Mouse (Mus musculus) heart, embryonic 15.5 days (tissue): ENCODE data around the gene Cdca4. TPM values are rescaled to one million over a fixed set of nuclear protein-coding genes. Genes with fewer than 3 reads are reported as not detected.

Experiments used
- ATAC-seq: fragments of 200-750 bp; cut with Nextera tagmentation; replicated peaks from 2 replicates; pipeline ENCODE4 v1.8.0; 2017; ENCODE audit warnings: low read depth, moderate TSS enrichment; ENCODE audit not compliant: insufficient number of reproducible peaks, insufficient read depth, low FRiP score
- H3K27ac ChIP-seq: fragments of 300-500 bp; sonication (generic); 2 replicates; pipeline ENCODE4 v1.5.1; 2015; ENCODE audit warnings: mild to moderate bottlenecking, inconsistent platforms
- H3K27me3 ChIP-seq: fragments of 300-500 bp; sonication (generic); 2 replicates; pipeline ENCODE4 v1.6.1; 2015; ENCODE audit warnings: inconsistent platforms
- H3K36me3 ChIP-seq: fragments of 300-500 bp; sonication (generic); 2 replicates; pipeline ENCODE4 v1.6.1; 2015; ENCODE audit warnings: mild to moderate bottlenecking, inconsistent platforms
- H3K4me1 ChIP-seq: fragments of 300-500 bp; sonication (generic); replicated peaks from 2 replicates; pipeline ENCODE4 v1.6.1; 2015; ENCODE audit warnings: inconsistent platforms
- H3K4me2 ChIP-seq: fragments of 300-500 bp; sonication (generic); 2 replicates; pipeline ENCODE4 v1.6.1; 2015; ENCODE audit warnings: inconsistent platforms, mild to moderate bottlenecking, moderate library complexity
- H3K4me3 ChIP-seq: fragments of 300-500 bp; sonication (generic); 2 replicates; pipeline ENCODE4 v1.5.1; 2015; ENCODE audit warnings: mild to moderate bottlenecking, inconsistent platforms
- H3K9ac ChIP-seq: fragments of 300-500 bp; sonication (generic); 2 replicates; pipeline ENCODE4 v1.6.1; 2015; ENCODE audit warnings: mild to moderate bottlenecking, inconsistent platforms
- H3K9me3 ChIP-seq: fragments of 300-500 bp; sonication (generic); replicated peaks from 2 replicates; pipeline ENCODE4 v1.6.1; 2016; ENCODE audit warnings: inconsistent platforms
- WGBS: fragments of 180-500 bp; shearing (Covaris S2); methylation state at CpG from one replicate; pipeline ENCODE4 v1.1.7; 2015; ENCODE audit warnings: mixed read lengths; 5-methylcytosine and 5-hydroxymethylcytosine counted together
- polyA plus RNA-seq: library from polyadenylated mRNA; unstranded; fragments of >200 nt; fragmentation: Nextera tagmentation; extraction: Ambion mirVana; gene quantifications from 2 replicates; pipeline ENCODE4 v1.2.1, GENCODE M21; 2015

Gene Cdca4
- polyA plus RNA-seq, 1 experiment from 2014 or later: 34.6 TPM

- peak overlapping the region; percentile 46; the same call in 1 of the 2 replicates for H3K27ac ChIP-seq
- H3K4me1 ChIP-seq: peaks cover 53% of the 10 kb centered on the region
- peaks cover 6% of the 10 kb centered on the region for H3K27me3 ChIP-seq
- peak overlapping the region; percentile 31; the same call in 1 of the 2 replicates for H3K9ac ChIP-seq
- no peaks in the 10 kb centered on the region for H3K9me3 ChIP-seq
- no peaks in the 10 kb centered on the region for H3K36me3 ChIP-seq
- H3K4me3 ChIP-seq: peak overlapping the region; percentile 82
- ATAC-seq: 0 out of 2 replicates have a peak, but pooled peaks have one; percentile 1
- WGBS: 68% methylated on average over 5 of the region's 5 CpGs
- H3K4me2 ChIP-seq: peak overlapping the region; percentile 98
Measured at GRCm38 (mm10) chr12:112808212-112808586, 21.0 kb downstream of the Cdca4 start.

- Histone ChIP-seq H3K9me3 (no peaks in the 10 kb centered on the region), H3K27ac (no peak overlapping the region), H3K4me3 (no peak overlapping the region), H3K27me3 (peaks cover 10% of the 10 kb centered on the region), H3K4me1 (peaks cover 57% of the 10 kb centered on the region), H3K36me3 (no peaks in the 10 kb centered on the region), H3K4me2 (no peak overlapping the region), H3K9ac (peak overlapping the region; percentile 12; the same call in 1 of the 2 replicates)
- WGBS: 84% methylated on average over 4 of the region's 4 CpGs
- no peak for ATAC-seq
Measured at GRCm38 (mm10) chr12:112807796-112808195, 21.4 kb downstream of the Cdca4 start.

GRCm38 (mm10) chr12:112806044-112806443 is 23.2 kb downstream of the Cdca4 start:
- Histone ChIP-seq H3K9me3 (no peaks in the 10 kb centered on the region), H3K4me2 (no peak overlapping the region), H3K9ac (no peak overlapping the region), H3K4me1 (peaks cover 52% of the 10 kb centered on the region), H3K4me3 (no peak overlapping the region), H3K36me3 (no peaks in the 10 kb centered on the region), H3K27me3 (peaks cover 25% of the 10 kb centered on the region), H3K27ac (no peak overlapping the region)
- ATAC-seq: no peak
- WGBS: 55% methylated on average over 6 of the region's 6 CpGs

- H3K9ac ChIP-seq: no peak overlapping the region
- peaks cover 42% of the 10 kb centered on the region for H3K4me1 ChIP-seq
- H3K4me3 ChIP-seq: no peak overlapping the region
- H3K27ac ChIP-seq: no peak overlapping the region
- ATAC-seq: no peak
- H3K27me3 ChIP-seq: peaks cover 32% of the 10 kb centered on the region
- 37% methylated on average over 13 of the region's 13 CpGs for WGBS
- H3K9me3 ChIP-seq: no peaks in the 10 kb centered on the region
- no peak overlapping the region for H3K4me2 ChIP-seq
- no peaks in the 10 kb centered on the region for H3K36me3 ChIP-seq
Measured at GRCm38 (mm10) chr12:112804046-112804445, 25.2 kb downstream of the Cdca4 start.

GRCm38 (mm10) chr12:112802917-112803316 is 26.3 kb downstream of the Cdca4 start:
- H3K4me1 ChIP-seq: peaks cover 47% of the 10 kb centered on the region
- H3K36me3 ChIP-seq: no peaks in the 10 kb centered on the region
- H3K27me3 ChIP-seq: peaks cover 35% of the 10 kb centered on the region
- no peak overlapping the region for H3K27ac ChIP-seq
- H3K4me3 ChIP-seq: no peak overlapping the region
- 29% methylated on average over 3 of the region's 3 CpGs for WGBS
- no peak for ATAC-seq
- no peaks in the 10 kb centered on the region for H3K9me3 ChIP-seq
- peak overlapping the region; percentile 100 for H3K4me2 ChIP-seq
- H3K9ac ChIP-seq: no peak overlapping the region

GRCm38 (mm10) chr12:112801864-112802846 is 27.1 kb downstream of the Cdca4 start, which contains the start of gene Ahnak2:
Ahnak2 (minus strand) TSS chr12:112802657.
- Histone ChIP-seq H3K4me1 (peaks cover 54% of the 10 kb centered on the region), H3K27me3 (peaks cover 38% of the 10 kb centered on the region), H3K9me3 (no peaks in the 10 kb centered on the region), H3K4me3 (peak within 1 kb of the TSS; percentile 57), H3K4me2 (peak within 1 kb of the TSS; percentile 100), H3K9ac (peak within 1 kb of the TSS; percentile 52), H3K36me3 (no peaks in the 10 kb centered on the region), H3K27ac (no peak within 1 kb of the TSS)
- WGBS: 5% methylated on average over 61 of the region's 69 CpGs
- ATAC-seq: no peak

GRCm38 (mm10) chr12:112800476-112800875 is 28.7 kb downstream of the Cdca4 start:
- ATAC-seq: no peak

GRCm38 (mm10) chr12:112799237-112799970 is 29.8 kb downstream of the Cdca4 start:
- 76% methylated on average over 10 of the region's 10 CpGs for WGBS

More at GRCm38 (mm10) chr12:112800476-112800875, 28.7 kb downstream of the Cdca4 start:
- H3K9ac ChIP-seq: no peak overlapping the region
- H3K27ac ChIP-seq: no peak overlapping the region
- WGBS: 10% methylated on average over 4 of the region's 4 CpGs
- H3K4me2 ChIP-seq: no peak overlapping the region
- no peak overlapping the region for H3K4me3 ChIP-seq
- H3K4me1 ChIP-seq: peaks cover 69% of the 10 kb centered on the region
- no peaks in the 10 kb centered on the region for H3K9me3 ChIP-seq
- H3K27me3 ChIP-seq: peaks cover 34% of the 10 kb centered on the region
- no peaks in the 10 kb centered on the region for H3K36me3 ChIP-seq

GRCm38 (mm10) chr12:112798716-112799115 is 30.5 kb downstream of the Cdca4 start:
- Histone ChIP-seq H3K9me3 (no peaks in the 10 kb centered on the region), H3K36me3 (no peaks in the 10 kb centered on the region), H3K4me2 (no peak overlapping the region), H3K4me3 (no peak overlapping the region), H3K4me1 (peaks cover 78% of the 10 kb centered on the region), H3K27ac (no peak overlapping the region), H3K9ac (no peak overlapping the region), H3K27me3 (peaks cover 34% of the 10 kb centered on the region)
- ATAC-seq: no peak
- WGBS: 68% methylated on average over 5 of the region's 5 CpGs

More at GRCm38 (mm10) chr12:112799237-112799970, 29.8 kb downstream of the Cdca4 start:
- Histone ChIP-seq H3K36me3 (no peaks in the 10 kb centered on the region), H3K9ac (no peak overlapping the region), H3K4me2 (no peak overlapping the region), H3K27ac (no peak overlapping the region), H3K4me1 (peaks cover 78% of the 10 kb centered on the region), H3K9me3 (no peaks in the 10 kb centered on the region), H3K4me3 (no peak overlapping the region), H3K27me3 (peaks cover 34% of the 10 kb centered on the region)
- no peak for ATAC-seq

GRCm38 (mm10) chr12:112798332-112798681 is 30.9 kb downstream of the Cdca4 start:
- no peak for ATAC-seq
- H3K9me3 ChIP-seq: no peaks in the 10 kb centered on the region
- H3K4me3 ChIP-seq: no peak overlapping the region
- no peaks in the 10 kb centered on the region for H3K36me3 ChIP-seq
- no peak overlapping the region for H3K4me2 ChIP-seq
- 35% methylated on average over 5 of the region's 5 CpGs for WGBS
- no peak overlapping the region for H3K9ac ChIP-seq
- H3K27me3 ChIP-seq: peaks cover 33% of the 10 kb centered on the region
- peaks cover 80% of the 10 kb centered on the region for H3K4me1 ChIP-seq
- H3K27ac ChIP-seq: no peak overlapping the region

GRCm38 (mm10) chr12:112797672-112798331 is 31.4 kb downstream of the Cdca4 start:
- Histone ChIP-seq H3K4me1 (peaks cover 79% of the 10 kb centered on the region), H3K9me3 (no peaks in the 10 kb centered on the region), H3K9ac (no peak overlapping the region), H3K27ac (no peak overlapping the region), H3K36me3 (no peaks in the 10 kb centered on the region), H3K4me3 (no peak overlapping the region), H3K4me2 (no peak overlapping the region), H3K27me3 (peaks cover 28% of the 10 kb centered on the region)
- 36% methylated on average over 15 of the region's 15 CpGs for WGBS
- no peak for ATAC-seq
